Mouse (Mus musculus) granulocyte monocyte progenitor cell, adult 5-6 weeks (primary cell): ENCODE measurements around the gene Slc24a2. TPM values are rescaled to one million over a fixed set of nuclear protein-coding genes. Genes with fewer than 3 reads are reported as not detected.

Experiments used
- ATAC-seq: replicated peaks from 2 replicates; pipeline ENCODE4 v1.8.0; 2016; ENCODE audit warnings: mild to moderate bottlenecking, moderate TSS enrichment, inconsistent platforms; ENCODE audit not compliant: poor library complexity, severe bottlenecking
- total RNA-seq, 2 experiments: library from RNA; stranded (forward) in 1 of 2; stranded (reverse) in 1 of 2; fragments of 200-712, 200-1000 nt in 1 of 2; fragments of >200 nt in 1 of 2; fragmentation: Nextera tagmentation in 1 of 2; gene quantifications; 2 replicates each; pipeline ENCODE4 v1.2.3; 2014 to 2017

Slc24a2 gene
- total RNA-seq, 2 experiments from 2014 or later, result not detected

- ATAC-seq, result no peak
Observed at GRCm38 (mm10) chr4:87052881-87053280, 177.4 kb downstream of the Slc24a2 start.

- no peak for ATAC-seq
Observed at GRCm38 (mm10) chr4:87049061-87049460, 181.2 kb downstream of the Slc24a2 start.

GRCm38 (mm10) chr4:87047131-87047530, 183.1 kb downstream of the Slc24a2 start:
- no peak for ATAC-seq

GRCm38 (mm10) chr4:87043296-87043695, 187.0 kb downstream of the Slc24a2 start:
- no peak for ATAC-seq

- ATAC-seq, result no peak
Observed at GRCm38 (mm10) chr4:87041412-87041997, 188.8 kb downstream of the Slc24a2 start.

- no peak for ATAC-seq
Observed at GRCm38 (mm10) chr4:87037592-87037991, 192.7 kb downstream of the Slc24a2 start.

- ATAC-seq, result no peak
Observed at GRCm38 (mm10) chr4:87036507-87036906, 193.8 kb downstream of the Slc24a2 start.

GRCm38 (mm10) chr4:87035701-87036100, 194.6 kb downstream of the Slc24a2 start:
- no peak for ATAC-seq

- ATAC-seq, result no peak
Observed at GRCm38 (mm10) chr4:87032632-87033031, 197.6 kb downstream of the Slc24a2 start.

GRCm38 (mm10) chr4:87031076-87031475, 199.2 kb downstream of the Slc24a2 start:
- ATAC-seq, result no peak

- ATAC-seq, result no peak
Observed at GRCm38 (mm10) chr4:87026311-87027151, 203.7 kb downstream of the Slc24a2 start.

GRCm38 (mm10) chr4:87024556-87024955, 205.7 kb downstream of the Slc24a2 start:
- no peak for ATAC-seq

- ATAC-seq, result no peak
Observed at GRCm38 (mm10) chr4:87021542-87021941, 208.7 kb downstream of the Slc24a2 start.

- ATAC-seq, result no peak
Observed at GRCm38 (mm10) chr4:87019486-87020105, 210.7 kb downstream of the Slc24a2 start.

GRCm38 (mm10) chr4:87018073-87018997, 211.9 kb downstream of the Slc24a2 start:
- no peak for ATAC-seq

GRCm38 (mm10) chr4:87017464-87017863, 212.8 kb downstream of the Slc24a2 start:
- no peak for ATAC-seq

- no peak for ATAC-seq
Observed at GRCm38 (mm10) chr4:87015746-87016145, 214.5 kb downstream of the Slc24a2 start.

- no peak for ATAC-seq
Observed at GRCm38 (mm10) chr4:87013721-87014620, 216.3 kb downstream of the Slc24a2 start.

- no peak for ATAC-seq
Observed at GRCm38 (mm10) chr4:86992470-86992869, 237.8 kb downstream of the Slc24a2 start.
